Mouse (Mus musculus) forebrain, embryonic 11.5 days (tissue): Measurements from ENCODE around the gene Olfr1352. TPM values are rescaled to one million over a fixed set of nuclear protein-coding genes. Genes with fewer than 3 reads are reported as not detected.
"Not testable (repeated sequence)": the region's sequence is repeated elsewhere in the genome, so short reads cannot be mapped to it uniquely, and the experiment has no call there.

Experiments
- ATAC-seq: fragments of 200-750 bp; cut with Nextera tagmentation; replicated peaks from 2 replicates; pipeline ENCODE4 v1.8.0; 2017; ENCODE audit warnings: moderate TSS enrichment; ENCODE audit not compliant: low FRiP score
- DNase-seq: peaks from one replicate; pipeline ENCODE4 v3.0.0-alpha.2; 2017; ENCODE audit warnings: low spot score
- H3K27ac ChIP-seq: fragments of 300-500 bp; sonication (generic); 2 replicates; pipeline ENCODE4 v1.5.1; 2014; ENCODE audit warnings: low read depth, low read length
- H3K27me3 ChIP-seq: fragments of 300-500 bp; sonication (generic); 2 replicates; pipeline ENCODE4 v1.6.1; 2014; ENCODE audit warnings: mild to moderate bottlenecking, low read length, mixed read lengths; ENCODE audit not compliant: control insufficient read depth, insufficient read depth
- H3K36me3 ChIP-seq: fragments of 300-500 bp; sonication (generic); 2 replicates; pipeline ENCODE4 v1.6.1; 2014; ENCODE audit warnings: mild to moderate bottlenecking, low read length, moderate library complexity, mixed read lengths; ENCODE audit not compliant: control insufficient read depth, insufficient read depth
- H3K4me1 ChIP-seq: fragments of 300-500 bp; sonication (generic); replicated peaks from 2 replicates; pipeline ENCODE4 v1.6.1; 2014; ENCODE audit warnings: low read length, mixed read lengths; ENCODE audit not compliant: control insufficient read depth, insufficient read depth
- H3K4me2 ChIP-seq: fragments of 300-500 bp; sonication (generic); 2 replicates; pipeline ENCODE4 v1.6.1; 2014; ENCODE audit warnings: low read depth, mild to moderate bottlenecking, low read length, moderate library complexity, mixed read lengths; ENCODE audit not compliant: severe bottlenecking
- H3K4me3 ChIP-seq: fragments of 300-500 bp; sonication (generic); 2 replicates; pipeline ENCODE4 v1.5.1; 2014; ENCODE audit warnings: low read depth, low read length
- H3K9ac ChIP-seq: fragments of 300-500 bp; sonication (generic); 2 replicates; pipeline ENCODE4 v1.6.1; 2014; ENCODE audit warnings: low read length
- H3K9me3 ChIP-seq: fragments of 300-500 bp; sonication (generic); 2 replicates; pipeline ENCODE4 v1.6.1; 2016; ENCODE audit warnings: low read length, mixed read lengths; ENCODE audit not compliant: control insufficient read depth
- WGBS: fragments of 180-500 bp; shearing (Covaris S2); extraction: QIAGEN DNeasy Blood & Tissue Kit; methylation state at CpG from one replicate; pipeline ENCODE4 v1.1.7; 2014; 5-methylcytosine and 5-hydroxymethylcytosine counted together
- polyA plus RNA-seq: library from polyadenylated mRNA; unstranded; fragments of >200 nt; fragmentation: Nextera tagmentation; extraction: Ambion mirVana; gene quantifications from 2 replicates; pipeline ENCODE4 v1.2.1, GENCODE M21; 2014

The Olfr1352 gene
- not detected in 2 replicates for polyA plus RNA-seq

- H3K4me1 ChIP-seq, result no peaks in the 10 kb centered on the region
- DNase-seq, result no peak
Measured at GRCm38 (mm10) chr10:78980750-78981149, at the start of gene Olfr1352. Gene Olfr1352 (plus strand): TSS chr10:78981050.

GRCm38 (mm10) chr10:78950336-78950735 is 30.5 kb upstream of the Olfr1352 start, which contains the start of gene Olfr8:
Gene Olfr8 (plus strand): TSS chr10:78950636.
- not testable (repeated sequence) for H3K9me3 ChIP-seq, H3K27me3 ChIP-seq, H3K4me3 ChIP-seq, H3K4me1 ChIP-seq, H3K36me3 ChIP-seq, ATAC-seq, H3K27ac ChIP-seq, H3K4me2 ChIP-seq, DNase-seq, H3K9ac ChIP-seq
- WGBS, result 88% methylated on average over 1 of the region's 1 CpGs

More at GRCm38 (mm10) chr10:78980750-78981149, at the start of gene Olfr1352:
- Histone ChIP-seq H3K9ac (no peak within 1 kb of the TSS), H3K27me3 (no peaks in the 10 kb centered on the region), H3K9me3 (no peaks in the 10 kb centered on the region), H3K36me3 (no peaks in the 10 kb centered on the region), H3K4me2 (no peak within 1 kb of the TSS), H3K27ac (no peak within 1 kb of the TSS), H3K4me3 (no peak within 1 kb of the TSS)
- no peak for ATAC-seq

- not testable (repeated sequence) for H3K4me2 ChIP-seq, H3K9me3 ChIP-seq, H3K36me3 ChIP-seq, H3K4me3 ChIP-seq, H3K4me1 ChIP-seq, H3K9ac ChIP-seq, DNase-seq, ATAC-seq, H3K27ac ChIP-seq, H3K27me3 ChIP-seq
Measured at GRCm38 (mm10) chr10:78963009-78963408, 17.8 kb upstream of the Olfr1352 start, which contains the start of gene Olfr1353. Gene Olfr1353 (plus strand): TSS chr10:78963309.

DNA sequence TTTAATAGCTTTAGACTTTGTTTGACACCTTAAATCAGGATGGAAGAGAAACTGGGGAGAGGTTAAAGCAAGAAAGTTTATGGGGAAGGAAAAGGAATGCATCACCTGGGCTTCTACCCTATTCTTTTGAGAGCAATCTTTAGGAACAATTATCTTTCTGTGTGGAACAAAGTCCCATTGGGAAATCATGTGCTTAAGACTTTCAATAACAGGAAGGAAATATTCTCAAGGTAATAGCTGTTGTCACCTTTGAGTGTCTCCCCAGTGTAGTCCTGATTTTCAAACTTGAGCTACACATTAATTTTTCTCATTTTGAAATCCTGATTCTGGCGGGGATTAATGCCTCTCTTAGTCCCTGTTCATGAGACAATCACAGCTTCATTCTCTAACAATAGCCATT is 31.3 kb downstream of the Olfr1352 start, which contains the start of gene Olfr1351:
Gene Olfr1351, plus strand, starts transcription at position 301 of the 400 bp plus-strand sequence.
- H3K9ac ChIP-seq, result no peak within 1 kb of the TSS
- H3K4me1 ChIP-seq, result no peaks in the 10 kb centered on the region
- no peak within 1 kb of the TSS for H3K4me2 ChIP-seq
- no peak within 1 kb of the TSS for H3K4me3 ChIP-seq
- no peaks in the 10 kb centered on the region for H3K9me3 ChIP-seq
- no peaks in the 10 kb centered on the region for H3K36me3 ChIP-seq
- H3K27me3 ChIP-seq, result no peaks in the 10 kb centered on the region
- ATAC-seq (no peak), DNase-seq (no peak)
- WGBS, result 72% methylated on average over 1 of the region's 1 CpGs
- no peak within 1 kb of the TSS for H3K27ac ChIP-seq

- no peak for ATAC-seq
- H3K4me2 ChIP-seq, result no peak within 1 kb of the TSS
- no peak for DNase-seq
Measured at GRCm38 (mm10) chr10:79028441-79028840, 47.6 kb downstream of the Olfr1352 start, which contains the start of gene Olfr57. Gene Olfr57 (plus strand): TSS chr10:79028741.

More at GRCm38 (mm10) chr10:79028441-79028840, 47.6 kb downstream of the Olfr1352 start, which contains the start of gene Olfr57:
- Histone ChIP-seq H3K4me1 (no peaks in the 10 kb centered on the region), H3K9me3 (no peaks in the 10 kb centered on the region), H3K9ac (no peak within 1 kb of the TSS), H3K4me3 (no peak within 1 kb of the TSS), H3K27me3 (no peaks in the 10 kb centered on the region), H3K36me3 (no peaks in the 10 kb centered on the region), H3K27ac (no peak within 1 kb of the TSS)

Other genes with a start within 250 kb of the Olfr1352 start
- 0.15 and 0.20 TPM in 2 replicates for gene Ccdc105, start 228.0 kb upstream of the Olfr1352 start, polyA plus RNA-seq
- gene Slc1a6, start 200.6 kb upstream of the Olfr1352 start, polyA plus RNA-seq, result 1.4 and 1.5 TPM in 2 replicates
- gene Olfr1356, start 128.9 kb upstream of the Olfr1352 start, polyA plus RNA-seq, result not detected in 2 replicates
- not detected in 2 replicates for gene Olfr1355, start 105.5 kb upstream of the Olfr1352 start, polyA plus RNA-seq
- not detected in 2 replicates for gene Olfr1354, start 67.9 kb upstream of the Olfr1352 start, polyA plus RNA-seq
- gene Olfr8, start 30.4 kb upstream of the Olfr1352 start, polyA plus RNA-seq, result not detected in 2 replicates
- not detected in 2 replicates for gene Olfr1353, start 17.7 kb upstream of the Olfr1352 start, polyA plus RNA-seq
- not detected in 2 replicates for gene Olfr1351, start 31.4 kb downstream of the Olfr1352 start, polyA plus RNA-seq
- gene Olfr57, start 47.7 kb downstream of the Olfr1352 start, polyA plus RNA-seq, result not detected in 2 replicates
- 34.3 and 36.4 TPM in 2 replicates for gene 2610008E11Rik, start 116.5 kb downstream of the Olfr1352 start, polyA plus RNA-seq
- not detected in 2 replicates for gene Vmn2r80, start 167.7 kb downstream of the Olfr1352 start, polyA plus RNA-seq